Mouse (Mus musculus): Measurements from ENCODE around the gene Ccl3. TPM values are rescaled to one million over a fixed set of nuclear protein-coding genes. Genes with fewer than 3 reads are reported as not detected.

Ccl3 gene
- total and polyA plus RNA-seq, 3 experiments: 3.2 to 18.4 (median 10.6) TPM

GRCm38 (mm10) chr11:83639533-83639932, 9.6 kb downstream of the Ccl3 start:
- Histone ChIP-seq H3K4me1 (ENCODE audit: control insufficient read depth in 1 of 2, insufficient read depth in 2 of 2) (peaks cover 16 to 32% of the 10 kb centered on the region in 2 experiments), H3K36me3 (replicated peaks in 1 of 2; ENCODE audit: control insufficient read depth in 1 of 2, insufficient read depth in 1 of 2, low read length in 1 of 2) (no peaks in the 10 kb centered on the region), H3K27me3 (replicated peaks) (no peaks in the 10 kb centered on the region), H3K9me3 (replicated peaks; ENCODE audit: low read length) (no peaks in the 10 kb centered on the region), H3K4me2 (ENCODE audit: insufficient read depth, low read depth, poor library complexity, severe bottlenecking) (no peak overlapping the region), H3K4me3 (replicated peaks in 1 of 3; ENCODE audit: low read depth in 2 of 3, low read length in 2 of 3, poor library complexity in 1 of 3) (no peak overlapping the region), H3K27ac (ENCODE audit: insufficient read depth, low read depth) (no peak overlapping the region), H3K79me2 (replicated peaks; ENCODE audit: control insufficient read depth, extremely low read depth, insufficient read depth, poor library complexity, severe bottlenecking) (no peaks in the 10 kb centered on the region), H3K9ac (ENCODE audit: insufficient read depth, low read depth) (no peak overlapping the region)
- dilution Hi-C loops (cut with MboI; ENCODE audit: extremely low pct_ligation_motif_present, extremely low pct_unique_long_range_greater_than_20kb, low sequenced_read_pairs): no loop called here
- peak; percentile 69 for TF ChIP-seq RAD21 (IDR thresholded peaks at IDR 0.05; ENCODE audit: low read depth, low read length)
- peak; percentile 47 to 77 for TF ChIP-seq CTCF (conservative IDR thresholded peaks at IDR 0.05 in 1 of 2, IDR thresholded peaks at IDR 0.05 in 1 of 2; ENCODE audit: low read depth in 2 of 2, low read length in 2 of 2)
- no peak for TF ChIP-seq ELF1 (IDR thresholded peaks at IDR 0.05; ENCODE audit: low read depth, low read length)
- TF ChIP-seq SMC3 (IDR thresholded peaks at IDR 0.05; ENCODE audit: low read depth, low read length): peak; percentile 66
- TF ChIP-seq TCF12 (IDR thresholded peaks at IDR 0.05; ENCODE audit: low read depth, low read length): no peak
- no peak for TF ChIP-seq MAFK (IDR thresholded peaks at IDR 0.05; ENCODE audit: insufficient replicate concordance, low read length)
- in situ Hi-C loops (cut with MboI; ENCODE audit: low pct_ligation_motif_present, low pct_unique_long_range_greater_than_20kb, low sequenced_read_pairs): loop anchor here (10.0 kb wide), 1 partner anchor 195 kb away; no protein-coding TSS in a partner anchor
- peak; percentile 73 for DNase-seq (ENCODE audit: extremely low read depth)

GRCm38 (mm10) chr11:83638934-83639333, 10.2 kb downstream of the Ccl3 start:
- no peak for TF ChIP-seq RAD21 (IDR thresholded peaks at IDR 0.05; ENCODE audit: low read depth, low read length)
- TF ChIP-seq MAFK (IDR thresholded peaks at IDR 0.05; ENCODE audit: insufficient replicate concordance, low read length): no peak
- no peak for TF ChIP-seq RCOR1 (conservative IDR thresholded peaks at IDR 0.05; ENCODE audit: low read depth, low read length)
- no peak for TF ChIP-seq TCF12 (IDR thresholded peaks at IDR 0.05; ENCODE audit: low read depth, low read length)
- TF ChIP-seq MXI1 (IDR thresholded peaks at IDR 0.05; ENCODE audit: low read depth, low read length): no peak
- no peak for TF ChIP-seq MYC (IDR thresholded peaks at IDR 0.05; ENCODE audit: low read depth, low read length)
- no peak for TF ChIP-seq ZNF384 (IDR thresholded peaks at IDR 0.05; ENCODE audit: low read depth, low read length)
- TF ChIP-seq EP300 (IDR thresholded peaks at IDR 0.05; ENCODE audit: low read length): no peak
- TF ChIP-seq ZMIZ1 (IDR thresholded peaks at IDR 0.05; ENCODE audit: low read depth, low read length): no peak
- no peak for TF ChIP-seq CTCF (conservative IDR thresholded peaks at IDR 0.05 in 1 of 2, IDR thresholded peaks at IDR 0.05 in 1 of 2; ENCODE audit: low read depth in 2 of 2, low read length in 2 of 2)
- TF ChIP-seq MEF2A (IDR thresholded peaks at IDR 0.05; ENCODE audit: borderline replicate concordance, low read depth, low read length): no peak
- TF ChIP-seq POLR2AphosphoS2 (IDR thresholded peaks at IDR 0.05; ENCODE audit: low read depth, low read length): no peak
- TF ChIP-seq CHD1 (IDR thresholded peaks at IDR 0.05; ENCODE audit: low read depth, low read length): no peak
- no peak for TF ChIP-seq USF2 (conservative IDR thresholded peaks at IDR 0.05; ENCODE audit: low read depth, low read length)
- no peak for TF ChIP-seq E2F4 (IDR thresholded peaks at IDR 0.05; ENCODE audit: insufficient replicate concordance, low read depth, low read length)
- TF ChIP-seq MAZ (IDR thresholded peaks at IDR 0.05; ENCODE audit: low read depth, low read length): no peak
- in situ Hi-C loops (cut with MboI; ENCODE audit: low pct_ligation_motif_present, low pct_unique_long_range_greater_than_20kb, low sequenced_read_pairs): loop anchor here (10.0 kb wide), 1 partner anchor 194 kb away; no protein-coding TSS in a partner anchor

More at GRCm38 (mm10) chr11:83638934-83639333, 10.2 kb downstream of the Ccl3 start:
- H3K27ac ChIP-seq (ENCODE audit: insufficient read depth, low read depth): no peak overlapping the region
- dilution Hi-C loops (cut with MboI; ENCODE audit: extremely low pct_ligation_motif_present, extremely low pct_unique_long_range_greater_than_20kb, low sequenced_read_pairs): no loop called here
- H3K4me2 ChIP-seq (ENCODE audit: insufficient read depth, low read depth, poor library complexity, severe bottlenecking): no peak overlapping the region
- no peak overlapping the region for H3K9ac ChIP-seq (ENCODE audit: insufficient read depth, low read depth)
- H3K4me3 ChIP-seq (replicated peaks in 1 of 3; ENCODE audit: low read depth in 2 of 3, low read length in 2 of 3, poor library complexity in 1 of 3): no peak overlapping the region
- H3K9me3 ChIP-seq (replicated peaks; ENCODE audit: low read length): no peaks in the 10 kb centered on the region
- no peaks in the 10 kb centered on the region for H3K36me3 ChIP-seq (replicated peaks in 1 of 2; ENCODE audit: control insufficient read depth in 1 of 2, insufficient read depth in 1 of 2, low read length in 1 of 2)
- H3K4me1 ChIP-seq (ENCODE audit: control insufficient read depth in 1 of 2, insufficient read depth in 2 of 2): peaks cover 16 to 32% of the 10 kb centered on the region in 2 experiments
- no peaks in the 10 kb centered on the region for H3K79me2 ChIP-seq (replicated peaks; ENCODE audit: control insufficient read depth, extremely low read depth, insufficient read depth, poor library complexity, severe bottlenecking)
- H3K27me3 ChIP-seq (replicated peaks): no peaks in the 10 kb centered on the region
- peak; percentile 34 for DNase-seq (ENCODE audit: extremely low read depth)
